Mouse (Mus musculus) retina, postnatal 7 days (tissue): ENCODE measurements at regions not wholly inside any gene's neighbourhood (a gene's known extent, or its start where the extent isn't known, plus 50 kb on each side); places are given as distances from the start of the nearest gene placed in this dataset.

Experiments used
- DNase-seq: peaks from one replicate; pipeline ENCODE4 v3.0.0-alpha.2; 2012; ENCODE audit warnings: low read depth, low spot score

DNA sequence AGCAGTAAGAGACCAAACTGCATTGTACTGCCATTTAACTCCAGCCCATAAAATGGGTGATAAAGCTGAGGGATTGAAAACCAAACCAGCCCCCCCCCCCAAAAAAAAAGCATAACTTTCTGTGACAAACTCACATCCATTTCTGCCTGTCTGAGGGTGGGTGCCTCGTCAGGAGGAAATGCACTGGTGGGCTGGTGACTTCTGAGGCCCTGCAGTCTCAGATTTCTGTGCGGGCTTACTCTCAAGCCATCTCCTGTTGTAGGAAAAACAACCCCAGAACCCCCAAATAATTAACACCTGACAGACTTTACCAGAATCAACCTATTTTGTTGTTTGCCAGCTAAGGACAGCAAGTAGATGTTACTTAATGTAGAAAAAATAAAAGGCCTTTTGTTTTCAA, 220.9 kb downstream of the Snx10 start:
- no peak for DNase-seq

DNA sequence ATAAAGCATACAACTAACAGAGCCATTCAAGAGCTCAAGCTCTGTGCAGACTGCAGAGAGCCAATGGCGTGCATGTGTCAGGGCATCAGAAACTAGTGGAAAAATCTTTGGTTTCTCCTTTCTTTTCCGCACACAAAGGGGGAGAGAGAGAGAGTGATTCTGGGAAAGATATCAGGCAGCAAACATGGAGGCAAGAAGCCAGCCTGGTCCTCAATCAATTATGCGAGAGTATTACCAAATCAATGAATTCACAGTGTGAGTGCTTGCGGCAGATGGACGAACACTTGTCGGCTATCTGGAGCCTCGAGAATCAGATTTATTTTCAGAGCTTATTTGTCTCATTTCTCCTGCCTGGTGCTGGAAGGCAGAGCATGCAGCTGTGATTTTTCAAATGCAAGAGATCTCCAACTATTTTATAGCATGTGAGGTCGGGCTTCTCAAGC, 230.6 kb downstream of the Snx10 start:
- DNase-seq, result no peak

DNA sequence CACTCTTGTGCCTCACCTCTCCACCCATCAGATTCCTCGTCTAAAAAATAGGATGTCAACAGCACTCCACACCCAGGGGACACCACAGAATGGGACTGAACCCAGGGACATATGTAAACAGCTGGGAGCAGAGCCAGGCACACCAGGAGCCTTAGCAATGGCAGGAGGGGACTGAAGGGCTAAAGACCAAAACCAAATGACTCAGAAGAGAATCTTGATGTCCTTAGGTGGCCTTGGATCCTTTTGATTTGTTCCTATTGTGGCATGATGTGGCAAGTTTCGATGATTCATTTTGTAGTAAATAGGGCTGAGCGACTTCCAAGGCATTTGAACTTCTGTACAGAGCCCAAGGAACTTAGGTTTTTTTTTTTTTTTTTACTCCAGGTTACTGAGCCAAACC, 233.4 kb downstream of the Snx10 start:
- DNase-seq, result no peak

DNA sequence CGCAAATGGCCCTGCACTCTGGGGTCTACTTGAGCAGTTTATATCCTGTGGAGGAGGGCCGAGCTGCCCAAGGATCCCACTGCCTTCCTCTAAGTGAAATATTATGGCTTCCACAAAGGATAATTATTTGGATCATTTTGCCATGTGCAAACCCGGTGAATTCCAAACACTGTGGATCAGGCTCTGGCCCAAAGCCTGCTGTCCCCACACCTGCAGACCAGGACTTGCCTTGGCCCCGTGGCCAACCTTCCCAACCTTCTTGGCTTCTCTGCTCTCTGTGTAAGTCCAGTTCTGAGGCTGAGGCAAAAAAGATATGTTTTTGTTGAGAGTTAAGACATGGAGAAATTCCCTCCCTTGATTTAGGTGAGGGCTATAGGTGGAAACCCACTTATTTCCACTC, 234.0 kb downstream of the Snx10 start:
- no peak for DNase-seq

DNA sequence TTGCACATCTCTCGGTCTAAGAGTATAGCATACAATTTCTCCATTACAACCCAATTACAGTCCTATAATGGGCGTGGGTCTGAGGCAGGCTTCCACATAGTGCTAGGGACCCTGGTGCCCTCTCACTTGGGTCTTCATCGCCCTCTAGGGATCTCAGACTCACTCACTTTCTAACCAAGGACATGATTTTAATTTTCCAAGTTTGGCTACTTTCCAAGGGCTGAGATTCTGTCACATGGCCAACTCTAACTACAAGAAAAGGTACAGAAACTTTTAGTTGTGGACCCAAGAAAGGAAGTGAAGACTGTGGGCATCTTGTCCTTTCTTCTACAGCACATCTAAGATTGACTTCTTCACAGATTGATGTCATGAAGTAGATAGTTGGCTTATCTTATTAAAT, 235.1 kb downstream of the Snx10 start:
- DNase-seq, result no peak

DNA sequence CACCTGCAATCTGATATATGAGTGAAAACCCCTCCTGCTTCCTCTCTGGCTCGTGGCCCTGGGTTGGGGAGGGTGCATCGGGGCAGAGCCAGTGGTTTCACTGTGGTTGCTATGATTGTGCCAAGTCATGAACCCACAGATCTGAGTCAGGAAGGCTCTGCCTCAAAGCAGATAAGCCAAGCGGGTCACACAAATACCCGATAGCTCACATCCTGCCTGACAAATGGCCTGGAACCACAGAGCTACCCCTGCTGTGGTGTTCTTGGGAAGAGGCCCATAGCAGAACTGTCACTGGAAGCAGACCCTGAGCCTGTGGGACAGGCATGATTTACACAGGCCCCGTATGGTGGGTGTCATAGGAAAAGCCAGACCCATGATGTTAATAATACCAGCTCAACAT, 236.7 kb downstream of the Snx10 start:
- DNase-seq, result no peak

DNA sequence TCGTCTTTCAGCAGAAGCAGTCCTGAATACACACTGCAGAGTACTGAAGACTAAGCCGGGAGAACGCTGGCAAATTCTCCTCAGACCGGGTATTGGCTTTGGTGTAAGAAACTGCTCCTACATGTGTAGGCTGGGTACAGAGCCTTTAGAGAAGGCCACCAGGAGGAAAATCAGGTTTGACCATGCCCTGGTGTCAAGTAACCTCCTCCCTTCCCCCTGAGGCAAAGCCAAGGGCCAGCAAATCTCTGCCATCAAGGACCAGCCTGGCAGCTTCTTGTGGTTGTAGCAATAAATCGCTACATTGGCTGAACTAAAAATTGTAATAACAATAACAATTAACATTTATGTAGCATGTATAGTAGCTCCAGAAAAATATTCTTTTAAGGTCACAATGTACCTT, 237.8 kb downstream of the Snx10 start:
- no peak for DNase-seq

DNA sequence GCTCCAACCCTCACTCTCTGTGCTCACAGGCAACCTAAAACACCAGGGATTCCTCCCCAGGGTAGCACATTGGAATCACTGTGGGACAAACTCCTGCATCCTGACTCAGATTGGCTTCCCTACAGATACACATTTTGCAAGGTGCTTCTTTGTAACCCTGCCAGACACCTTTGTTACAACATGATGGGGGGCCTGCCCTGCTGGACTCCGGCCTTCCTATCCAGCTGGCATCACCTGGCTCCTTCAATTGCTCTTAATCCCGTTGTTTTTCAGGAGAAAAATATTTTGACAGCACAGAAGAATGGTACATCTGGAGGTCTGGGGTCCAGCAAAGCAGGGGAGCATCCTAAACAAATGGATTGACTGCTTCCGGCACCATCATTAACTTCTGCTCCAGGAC, 242.8 kb downstream of the Snx10 start:
- no peak for DNase-seq

DNA sequence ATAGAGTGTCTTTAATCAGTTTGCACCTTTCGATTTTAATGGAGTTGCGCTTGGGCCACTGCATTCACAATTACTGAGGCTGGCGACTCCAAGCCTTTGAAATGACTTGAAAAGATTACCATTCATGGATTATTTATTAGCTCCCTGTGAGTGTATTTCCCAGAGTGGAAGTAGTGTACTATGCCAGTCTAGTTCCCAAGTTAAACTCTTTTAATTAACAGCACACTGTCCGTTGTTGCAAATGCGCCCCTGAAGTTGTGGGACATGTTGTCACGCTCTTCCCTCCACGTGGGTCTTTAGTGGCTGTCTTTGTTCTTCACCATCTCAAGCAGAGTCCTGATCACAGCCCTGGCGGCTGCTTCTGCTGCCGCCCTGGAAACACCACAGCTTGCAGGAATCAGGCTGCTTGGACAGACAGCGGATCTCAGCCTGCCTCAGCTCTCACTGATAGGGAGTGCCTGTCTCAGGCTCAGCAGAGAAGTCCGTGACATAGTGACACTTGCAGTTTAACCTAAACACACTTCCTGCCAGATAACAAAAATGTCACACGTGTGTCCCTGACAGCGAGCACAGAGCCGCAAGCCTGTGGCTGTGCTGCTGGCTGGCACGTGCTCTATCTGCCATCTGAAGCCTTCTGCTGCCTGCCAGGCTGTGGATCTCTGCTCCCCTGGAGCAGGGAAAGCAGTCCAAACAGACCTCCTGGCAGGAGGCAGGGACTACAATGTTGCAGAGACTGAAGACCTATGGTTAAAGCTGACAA, 244.1 kb downstream of the Snx10 start:
- DNase-seq, result peak; percentile 11

DNA sequence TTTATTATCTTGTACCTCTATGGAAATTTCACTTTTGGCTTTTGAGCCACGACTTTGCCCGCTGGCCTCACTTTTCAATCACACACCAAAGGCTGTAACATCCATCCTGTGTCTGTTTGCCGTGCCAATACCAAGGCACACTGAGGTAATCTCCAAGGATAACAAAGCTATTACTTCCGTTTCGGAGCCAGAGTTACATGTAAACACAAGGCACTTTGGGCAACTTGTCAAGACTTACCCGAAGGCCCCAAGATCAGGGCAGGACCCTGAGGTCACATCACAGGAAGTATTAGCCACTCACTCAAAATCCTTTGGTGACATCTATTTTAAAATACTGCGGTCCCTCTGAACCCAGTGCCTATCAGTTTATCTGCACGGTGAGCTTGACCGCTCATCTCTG, 241.3 kb downstream of the Skap2 start:
- DNase-seq, result no peak

DNA sequence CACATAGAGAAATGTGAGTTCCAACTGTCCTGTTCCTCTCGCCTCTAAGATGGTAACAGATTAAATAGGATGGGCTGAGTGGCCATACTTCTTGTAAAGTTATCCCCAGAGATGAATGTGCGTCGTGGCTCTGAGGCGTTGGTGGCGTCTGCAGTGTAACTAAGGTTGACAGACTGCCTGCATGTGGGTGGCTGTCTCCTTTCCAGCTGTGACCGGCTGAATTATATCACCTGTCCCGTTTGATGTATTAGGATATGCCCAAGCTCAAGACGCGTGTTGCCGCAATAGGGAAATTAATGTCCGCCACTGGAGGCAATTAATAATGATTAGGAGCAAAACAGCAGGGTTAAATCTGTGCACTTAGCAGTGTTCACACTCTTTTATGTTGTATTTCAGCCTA, 240.9 kb downstream of the Skap2 start:
- no peak for DNase-seq

DNA sequence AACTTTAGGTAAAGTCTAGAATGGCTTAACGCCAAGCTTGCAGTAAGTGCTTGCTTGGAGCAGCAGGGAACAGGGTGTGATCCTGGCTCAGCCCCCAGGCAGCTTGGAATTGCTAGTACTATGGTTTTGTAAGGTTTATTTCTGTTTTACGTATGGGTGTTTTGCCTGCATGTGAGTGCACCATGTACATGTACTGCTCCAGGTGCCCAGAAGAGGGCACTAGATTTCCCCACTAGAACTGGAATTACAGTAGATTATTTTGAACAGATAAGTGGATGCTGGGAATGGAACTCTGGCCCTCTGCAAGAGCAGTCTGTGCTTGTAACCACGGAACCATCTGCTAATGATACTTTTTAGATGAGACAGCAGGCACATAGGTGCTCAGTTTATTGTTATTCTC, 237.6 kb downstream of the Skap2 start:
- no peak for DNase-seq

DNA sequence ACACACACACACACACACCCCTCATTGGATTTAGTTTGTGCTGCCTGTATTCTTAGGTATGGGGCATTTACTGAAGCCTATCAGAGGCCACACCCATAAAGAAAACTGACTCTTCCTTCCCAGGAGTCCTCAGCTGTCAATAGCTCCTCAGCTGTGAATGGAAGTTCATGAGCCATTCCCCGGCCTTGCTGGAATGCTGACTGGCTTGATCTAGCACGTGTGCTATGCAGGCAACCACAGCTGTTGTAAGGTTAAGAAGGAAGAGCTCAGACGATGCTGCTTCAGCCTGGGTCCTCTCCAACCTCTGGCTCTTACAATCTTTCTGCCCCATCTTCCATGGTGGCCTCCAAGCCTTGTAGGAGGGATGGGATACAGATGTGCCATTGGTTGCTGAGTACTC, 226.7 kb downstream of the Skap2 start:
- DNase-seq, result no peak

DNA sequence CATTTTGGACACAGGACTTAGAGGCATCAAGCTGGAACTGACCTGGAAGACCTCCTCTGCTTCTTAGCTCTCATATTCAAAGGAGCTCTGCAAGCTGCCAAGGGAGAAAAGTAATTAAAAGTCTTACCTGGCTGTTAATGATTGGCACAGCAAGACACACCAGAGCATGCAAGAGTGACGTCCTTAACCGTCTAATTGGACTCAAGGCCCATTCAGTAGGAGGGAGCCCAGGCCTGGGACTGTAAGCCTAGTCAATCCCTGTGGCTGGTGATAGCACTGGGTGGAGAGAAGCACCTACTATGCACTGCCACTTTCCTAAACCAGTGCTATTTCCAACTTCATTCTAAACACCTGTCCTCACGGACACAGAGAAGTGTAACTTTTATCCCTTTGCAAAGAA, 225.5 kb downstream of the Skap2 start:
- no peak for DNase-seq

DNA sequence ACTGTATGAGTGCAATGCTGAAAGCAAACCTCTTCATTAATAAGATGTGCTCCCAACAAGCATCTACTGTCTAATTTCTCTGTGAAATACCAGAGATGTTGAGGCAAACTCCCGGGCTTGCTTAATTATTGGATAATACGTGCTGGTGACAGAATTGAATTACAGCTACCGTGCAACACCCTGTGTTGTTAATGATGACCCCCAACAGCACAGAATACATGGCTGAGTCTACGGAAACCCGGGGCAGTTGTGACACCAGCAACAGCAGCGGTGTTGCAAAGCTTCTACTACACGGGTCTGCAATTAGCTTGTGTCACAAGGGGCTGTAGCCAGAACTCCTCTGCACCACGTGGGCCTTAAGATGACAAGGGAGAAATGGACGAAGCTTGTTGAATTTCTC, 224.2 kb downstream of the Skap2 start:
- no peak for DNase-seq

DNA sequence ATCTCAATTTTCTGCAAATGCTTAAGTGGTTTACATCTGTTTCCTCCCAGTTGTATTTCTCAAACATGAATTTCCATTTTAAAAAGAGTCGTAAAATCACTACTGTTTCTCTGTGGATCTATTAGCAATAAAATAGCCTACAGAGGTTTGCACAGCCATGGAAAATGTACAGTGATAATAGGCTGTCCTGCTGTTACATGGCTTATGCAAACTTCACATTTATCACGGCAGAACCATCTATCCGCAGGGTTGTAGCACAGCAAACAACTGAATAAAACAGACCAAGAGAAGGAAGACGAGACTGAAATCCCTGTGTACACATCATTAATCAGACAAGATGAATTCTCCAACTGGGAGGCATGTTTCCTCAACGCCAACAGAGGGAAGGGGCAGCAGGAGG, 222.1 kb downstream of the Skap2 start:
- no peak for DNase-seq

DNA sequence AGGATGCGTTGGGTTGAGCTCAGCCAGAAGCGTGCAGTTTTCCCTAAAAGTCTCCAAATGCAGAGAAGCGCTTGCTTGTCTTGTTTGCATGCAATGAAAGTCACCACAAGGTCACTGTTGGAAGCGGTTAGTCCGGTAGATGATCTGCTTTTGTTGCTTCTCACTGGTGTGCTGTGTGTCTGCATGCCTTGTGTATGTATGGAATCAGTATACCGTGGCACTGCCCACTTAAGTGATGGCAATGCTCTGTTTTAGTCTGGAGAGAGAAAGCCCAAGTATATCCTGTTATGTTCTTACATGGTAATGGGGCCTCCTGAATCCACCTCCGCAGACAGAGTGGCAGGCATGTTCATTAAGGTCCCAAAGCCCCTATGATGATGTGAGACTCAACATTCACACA, 221.7 kb downstream of the Skap2 start:
- DNase-seq, result no peak

DNA sequence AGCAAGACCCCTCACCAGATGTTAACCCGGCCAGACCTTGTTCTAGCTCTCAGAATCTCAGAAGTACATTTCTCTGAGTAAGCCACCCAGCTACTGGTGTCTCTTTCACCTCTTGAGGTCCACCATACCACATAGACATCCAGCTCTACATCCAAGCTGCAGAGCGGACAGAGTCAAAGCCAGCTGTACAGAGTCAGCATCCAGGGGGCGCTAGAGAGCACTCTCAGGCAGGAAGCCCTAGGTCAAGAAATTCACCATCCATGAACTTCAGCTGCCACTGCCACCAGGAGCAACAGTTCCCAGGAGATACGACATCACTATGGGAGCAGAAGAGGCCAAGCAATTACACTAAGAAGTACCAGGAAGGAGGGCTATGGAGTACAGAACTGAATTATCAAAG, 217.0 kb downstream of the Skap2 start:
- no peak for DNase-seq

DNA sequence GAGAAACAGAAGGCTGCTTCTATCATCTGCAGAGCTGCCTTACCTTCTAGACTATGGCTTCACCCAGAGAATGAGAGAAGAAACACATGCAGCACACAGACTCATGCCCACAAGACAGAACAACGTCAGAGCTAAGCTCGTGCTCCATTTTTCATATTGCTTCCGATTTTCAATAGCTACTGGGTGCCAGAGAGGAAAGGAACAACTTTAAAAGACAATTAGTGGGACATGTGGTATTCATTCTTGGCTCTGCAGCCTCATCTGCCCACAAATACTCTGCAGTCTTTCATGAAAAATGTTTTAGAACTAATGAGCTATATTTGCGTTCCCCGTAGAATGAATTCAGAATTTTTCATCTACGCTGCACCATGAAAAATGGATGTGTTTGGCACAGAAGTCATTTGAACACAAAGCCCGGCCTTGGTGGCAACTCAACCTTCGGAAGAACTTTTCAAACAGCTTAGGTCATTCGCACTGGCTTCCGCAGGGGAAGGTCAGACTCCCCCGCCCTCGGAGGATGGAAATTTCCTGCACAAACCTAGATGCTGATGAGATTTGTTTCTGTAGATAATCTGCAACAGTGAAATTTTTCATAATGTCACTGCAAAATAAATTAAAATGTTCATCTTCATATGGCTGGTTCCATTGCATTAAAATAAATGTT, 213.6 kb downstream of the Skap2 start:
- no peak for DNase-seq

DNA sequence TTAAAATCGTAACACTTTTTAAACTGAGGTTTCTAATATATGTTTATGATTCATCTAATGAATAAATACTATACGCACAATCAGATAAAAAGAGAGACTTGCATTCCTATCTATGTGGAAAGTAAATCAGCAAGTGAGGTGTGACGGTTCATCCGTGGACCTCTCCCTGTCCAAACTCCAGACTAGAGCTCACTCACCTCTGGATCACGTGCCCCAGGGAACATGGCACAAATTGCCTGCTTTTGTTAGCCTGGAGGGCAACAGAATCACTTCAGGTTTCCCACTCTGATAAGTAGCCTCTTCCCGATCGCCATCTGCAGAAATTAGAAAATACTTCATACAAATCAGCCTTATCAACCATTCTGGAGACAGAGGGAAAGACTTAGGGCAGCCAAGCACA, 206.7 kb downstream of the Skap2 start:
- DNase-seq, result no peak
